Mouse (Mus musculus): Measurements from ENCODE around the gene Pgm2. TPM values are rescaled to one million over a fixed set of nuclear protein-coding genes. Genes with fewer than 3 reads are reported as not detected.

The Pgm2 gene
- total RNA-seq, 1 experiment from 2014 or later = 25.6 TPM

- no peak for ATAC-seq (ENCODE audit: extremely low read depth, insufficient number of reproducible peaks, low FRiP score, poor library complexity, severe bottlenecking)
Observed at GRCm38 (mm10) chr5:64070742-64071476, 21.8 kb upstream of the Pgm2 start.

GRCm38 (mm10) chr5:64074455-64074854, 18.3 kb upstream of the Pgm2 start:
- ATAC-seq (ENCODE audit: extremely low read depth, insufficient number of reproducible peaks, low FRiP score, poor library complexity, severe bottlenecking) = no peak

- ATAC-seq (ENCODE audit: extremely low read depth, insufficient number of reproducible peaks, low FRiP score, poor library complexity, severe bottlenecking) = no peak
Observed at GRCm38 (mm10) chr5:64075506-64075905, 17.2 kb upstream of the Pgm2 start.

GRCm38 (mm10) chr5:64077353-64077752, 15.4 kb upstream of the Pgm2 start:
- no peak for ATAC-seq (ENCODE audit: extremely low read depth, insufficient number of reproducible peaks, low FRiP score, poor library complexity, severe bottlenecking)

- no peak for ATAC-seq (ENCODE audit: extremely low read depth, insufficient number of reproducible peaks, low FRiP score, poor library complexity, severe bottlenecking)
Observed at GRCm38 (mm10) chr5:64078740-64079461, 13.8 kb upstream of the Pgm2 start.

GRCm38 (mm10) chr5:64079462-64079817, 13.3 kb upstream of the Pgm2 start:
- no peak for ATAC-seq (ENCODE audit: extremely low read depth, insufficient number of reproducible peaks, low FRiP score, poor library complexity, severe bottlenecking)

GRCm38 (mm10) chr5:64083447-64084359, 9.0 kb upstream of the Pgm2 start:
- ATAC-seq (ENCODE audit: extremely low read depth, insufficient number of reproducible peaks, low FRiP score, poor library complexity, severe bottlenecking) = no peak

GRCm38 (mm10) chr5:64085405-64085804, 7.3 kb upstream of the Pgm2 start:
- ATAC-seq (ENCODE audit: extremely low read depth, insufficient number of reproducible peaks, low FRiP score, poor library complexity, severe bottlenecking) = no peak

GRCm38 (mm10) chr5:64088740-64089139, 4.0 kb upstream of the Pgm2 start:
- ATAC-seq (ENCODE audit: extremely low read depth, insufficient number of reproducible peaks, low FRiP score, poor library complexity, severe bottlenecking) = no peak

GRCm38 (mm10) chr5:64093349-64093871, 660 bp downstream of the Pgm2 start:
- no peak for ATAC-seq (ENCODE audit: extremely low read depth, insufficient number of reproducible peaks, low FRiP score, poor library complexity, severe bottlenecking)

- ATAC-seq (ENCODE audit: extremely low read depth, insufficient number of reproducible peaks, low FRiP score, poor library complexity, severe bottlenecking) = no peak
Observed at GRCm38 (mm10) chr5:64095342-64095993, 2.7 kb downstream of the Pgm2 start.

- ATAC-seq (ENCODE audit: extremely low read depth, insufficient number of reproducible peaks, low FRiP score, poor library complexity, severe bottlenecking) = no peak; the same call in 1 of the 2 replicates
Observed at GRCm38 (mm10) chr5:64101993-64102716, 9.4 kb downstream of the Pgm2 start.

GRCm38 (mm10) chr5:64102717-64103075, 9.9 kb downstream of the Pgm2 start:
- ATAC-seq (ENCODE audit: extremely low read depth, insufficient number of reproducible peaks, low FRiP score, poor library complexity, severe bottlenecking) = peak; percentile 39

GRCm38 (mm10) chr5:64107596-64108289, 15.0 kb downstream of the Pgm2 start:
- no peak for ATAC-seq (ENCODE audit: extremely low read depth, insufficient number of reproducible peaks, low FRiP score, poor library complexity, severe bottlenecking)

- no peak for ATAC-seq (ENCODE audit: extremely low read depth, insufficient number of reproducible peaks, low FRiP score, poor library complexity, severe bottlenecking)
Observed at GRCm38 (mm10) chr5:64109217-64109616, 16.5 kb downstream of the Pgm2 start.

GRCm38 (mm10) chr5:64112360-64112759, 19.6 kb downstream of the Pgm2 start:
- ATAC-seq (ENCODE audit: extremely low read depth, insufficient number of reproducible peaks, low FRiP score, poor library complexity, severe bottlenecking) = no peak

GRCm38 (mm10) chr5:64114210-64114609, 21.5 kb downstream of the Pgm2 start:
- no peak for ATAC-seq (ENCODE audit: extremely low read depth, insufficient number of reproducible peaks, low FRiP score, poor library complexity, severe bottlenecking)

GRCm38 (mm10) chr5:64117191-64117590, 24.4 kb downstream of the Pgm2 start:
- ATAC-seq (ENCODE audit: extremely low read depth, insufficient number of reproducible peaks, low FRiP score, poor library complexity, severe bottlenecking) = no peak

All from neutrophil, adult 5-6 weeks (primary cell).